Mouse (Mus musculus): ENCODE measurements at regions not wholly inside any gene's neighbourhood (a gene's known extent, or its start where the extent isn't known, plus 50 kb on each side); places are given as distances from the start of the nearest gene placed in this dataset.
A peak's percentile ranks its signal among the peaks of the same experiment; 100 is the strongest.

DNA sequence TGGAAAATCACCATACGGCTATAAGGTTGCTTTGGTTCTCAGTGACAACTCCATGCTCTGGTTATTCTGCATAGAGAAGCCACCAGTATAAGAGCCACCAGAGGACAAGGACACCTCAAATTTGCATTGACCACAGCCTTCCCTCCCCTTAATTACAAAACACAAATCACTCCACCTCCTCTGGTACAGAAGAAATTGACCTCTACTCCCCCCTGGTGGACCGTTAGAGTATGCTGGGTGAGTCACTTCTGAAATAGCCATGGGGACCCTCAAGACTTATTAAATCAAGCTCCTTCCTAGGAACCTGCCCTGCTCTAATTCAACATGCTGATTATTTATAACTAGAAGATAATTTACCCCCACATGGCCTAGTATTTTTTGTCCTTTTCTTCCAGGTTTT is 139.6 kb upstream of the Smarca2 start:
- no peaks in the 10 kb centered on the region for H3K36me3 ChIP-seq (ENCODE audit: control insufficient read depth in 1 of 2, insufficient read depth in 2 of 2, low read length in 2 of 2)
- no peaks in the 10 kb centered on the region for H3K27me3 ChIP-seq (ENCODE audit: control insufficient read depth in 1 of 2, insufficient read depth in 2 of 2, low read length in 2 of 2)
- H3K4me1 ChIP-seq (ENCODE audit: control insufficient read depth in 1 of 2, insufficient read depth in 2 of 2, low read length in 2 of 2) = no peaks in the 10 kb centered on the region
- TF ChIP-seq ZMIZ1 (IDR thresholded peaks at IDR 0.05; ENCODE audit: low read depth, low read length) (no peak), CTCF (IDR thresholded peaks at IDR 0.05 in 2 of 3, conservative IDR thresholded peaks at IDR 0.05 in 1 of 3; ENCODE audit: control insufficient read depth in 1 of 3, insufficient read depth in 1 of 3, low read depth in 2 of 3, low read length in 3 of 3, poor library complexity in 1 of 3, severe bottlenecking in 1 of 3) (peak in 2 of 3 experiments; percentile 6 to 11; a peak in 2 of 6 replicates), SMC3 (IDR thresholded peaks at IDR 0.05; ENCODE audit: low read depth, low read length) (no peak)
- no peak overlapping the region for H3K4me3 ChIP-seq (ENCODE audit: control insufficient read depth in 1 of 2, insufficient read depth in 1 of 2, low read depth in 2 of 2, low read length in 2 of 2)
- no peak overlapping the region for H3K27ac ChIP-seq (ENCODE audit: control insufficient read depth, low read depth, low read length)
- no peaks in the 10 kb centered on the region for H3K79me2 ChIP-seq (ENCODE audit: control insufficient read depth, insufficient read depth, low read length, poor library complexity)
- no peak overlapping the region for H3K9ac ChIP-seq (ENCODE audit: control insufficient read depth, low read depth, low read length, poor library complexity, severe bottlenecking)
- DNase-seq (ENCODE audit: low read depth, low spot score) = peak; percentile 3
- no peaks in the 10 kb centered on the region for H3K9me3 ChIP-seq (replicated peaks; ENCODE audit: insufficient read depth, low read length)

DNA sequence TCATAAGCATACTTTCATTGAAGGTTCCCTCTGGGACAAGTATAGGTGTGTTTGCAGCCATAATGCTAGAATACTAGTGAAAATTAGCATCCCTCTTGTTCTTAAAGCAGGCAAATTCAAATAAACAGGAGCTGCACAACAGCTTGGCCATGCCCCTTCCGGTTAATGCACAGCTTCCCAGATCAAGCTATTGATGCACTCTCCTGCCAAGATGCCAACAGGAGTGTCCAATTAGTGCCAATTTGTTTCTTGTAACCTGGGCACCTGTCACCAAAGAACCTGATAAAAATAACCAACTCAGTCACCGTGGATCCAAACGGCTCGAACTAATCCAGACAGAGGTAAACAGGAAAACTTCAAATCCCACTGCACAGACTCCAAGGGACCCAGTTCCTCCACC is 138.6 kb upstream of the Smarca2 start:
- Histone ChIP-seq H3K36me3 (ENCODE audit: control insufficient read depth in 1 of 2, insufficient read depth in 2 of 2, low read length in 2 of 2) (no peaks in the 10 kb centered on the region), H3K9me3 (replicated peaks; ENCODE audit: insufficient read depth, low read length) (no peaks in the 10 kb centered on the region), H3K4me1 (ENCODE audit: control insufficient read depth in 1 of 2, insufficient read depth in 2 of 2, low read length in 2 of 2) (no peaks in the 10 kb centered on the region), H3K27me3 (ENCODE audit: control insufficient read depth in 1 of 2, insufficient read depth in 2 of 2, low read length in 2 of 2) (no peaks in the 10 kb centered on the region), H3K27ac (ENCODE audit: control insufficient read depth, low read depth, low read length) (no peak overlapping the region), H3K79me2 (ENCODE audit: control insufficient read depth, insufficient read depth, low read length, poor library complexity) (no peaks in the 10 kb centered on the region), H3K9ac (ENCODE audit: control insufficient read depth, low read depth, low read length, poor library complexity, severe bottlenecking) (no peak overlapping the region), H3K4me3 (ENCODE audit: control insufficient read depth in 1 of 2, insufficient read depth in 1 of 2, low read depth in 2 of 2, low read length in 2 of 2) (no peak overlapping the region)
- no peak for DNase-seq (ENCODE audit: low read depth, low spot score)
- TF ChIP-seq ZKSCAN1 (IDR thresholded peaks at IDR 0.05; ENCODE audit: low read depth, low read length) (no peak), ETS1 (IDR thresholded peaks at IDR 0.05; ENCODE audit: low read depth, low read length) (no peak), TCF12 (IDR thresholded peaks at IDR 0.05; ENCODE audit: low read depth, low read length) (no peak), POLR2A (IDR thresholded peaks at IDR 0.05; ENCODE audit: control insufficient read depth in 1 of 2, insufficient read depth in 1 of 2, low read depth in 1 of 2, low read length in 2 of 2, poor library complexity in 1 of 2) (no peak), SIN3A (IDR thresholded peaks at IDR 0.05; ENCODE audit: low read length) (no peak), TAL1 (IDR thresholded peaks at IDR 0.05; ENCODE audit: low read length) (no peak), HCFC1 (IDR thresholded peaks at IDR 0.05; ENCODE audit: low read depth, low read length) (no peak)

DNA sequence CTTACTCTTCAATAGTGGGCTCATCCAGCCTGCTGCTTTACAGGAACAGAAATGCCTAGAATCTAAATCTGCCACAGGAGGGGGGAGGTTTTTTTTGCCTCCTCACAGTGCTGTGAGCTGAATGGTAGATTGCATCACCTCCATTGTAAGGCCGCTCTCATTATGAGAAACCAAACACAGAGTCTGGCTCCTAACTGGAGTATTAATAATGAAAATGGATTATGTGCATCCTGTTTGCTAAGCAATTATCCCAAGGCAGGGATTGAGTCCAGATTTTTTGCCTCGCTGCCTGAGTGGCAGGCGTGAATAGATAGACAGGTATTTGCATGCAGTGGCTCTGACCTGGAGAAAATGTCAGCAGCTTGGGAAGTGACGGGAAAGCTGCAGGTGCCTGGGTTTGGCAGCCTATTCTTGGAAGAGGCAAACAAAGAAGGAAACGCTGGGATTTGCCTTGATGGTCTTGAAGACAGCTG is 137.6 kb upstream of the Smarca2 start:
- DNase-seq (ENCODE audit: low read depth, low spot score) = no peak
- Histone ChIP-seq H3K9me3 (replicated peaks; ENCODE audit: insufficient read depth, low read length) (no peaks in the 10 kb centered on the region), H3K27ac (ENCODE audit: control insufficient read depth, low read depth, low read length) (no peak overlapping the region), H3K36me3 (ENCODE audit: control insufficient read depth in 1 of 2, insufficient read depth in 2 of 2, low read length in 2 of 2) (no peaks in the 10 kb centered on the region), H3K9ac (ENCODE audit: control insufficient read depth, low read depth, low read length, poor library complexity, severe bottlenecking) (no peak overlapping the region), H3K4me1 (ENCODE audit: control insufficient read depth in 1 of 2, insufficient read depth in 2 of 2, low read length in 2 of 2) (no peaks in the 10 kb centered on the region), H3K4me3 (ENCODE audit: control insufficient read depth in 1 of 2, insufficient read depth in 1 of 2, low read depth in 2 of 2, low read length in 2 of 2) (no peak overlapping the region), H3K27me3 (ENCODE audit: control insufficient read depth in 1 of 2, insufficient read depth in 2 of 2, low read length in 2 of 2) (no peaks in the 10 kb centered on the region), H3K79me2 (ENCODE audit: control insufficient read depth, insufficient read depth, low read length, poor library complexity) (no peaks in the 10 kb centered on the region)
- TF ChIP-seq TCF12 (IDR thresholded peaks at IDR 0.05; ENCODE audit: low read depth, low read length) (no peak), USF1 (IDR thresholded peaks at IDR 0.05; ENCODE audit: low read depth, low read length) (no peak)
